Mouse (Mus musculus) cerebellum, adult 9-11 months (tissue): ENCODE measurements around the gene Mecom.

Experiments
- DNase-seq: peaks from one replicate; pipeline ENCODE4 v3.0.0; 2022

The Mecom gene

GRCm38 (mm10) chr3:30080827-30081226 lies 467.0 kb downstream of the Mecom start:
- DNase-seq, result no peak

GRCm38 (mm10) chr3:30076522-30076921 lies 471.3 kb downstream of the Mecom start:
- DNase-seq, result no peak

GRCm38 (mm10) chr3:30071271-30071670 lies 476.5 kb downstream of the Mecom start:
- no peak for DNase-seq

- DNase-seq, result no peak
These were observed 481.3 kb downstream of the Mecom start for GRCm38 (mm10) chr3:30066519-30066918.

GRCm38 (mm10) chr3:30060058-30060457 lies 487.8 kb downstream of the Mecom start:
- no peak for DNase-seq

GRCm38 (mm10) chr3:30059615-30060014 lies 488.2 kb downstream of the Mecom start:
- DNase-seq, result no peak

GRCm38 (mm10) chr3:30051287-30051686 lies 496.5 kb downstream of the Mecom start:
- no peak for DNase-seq

- DNase-seq, result no peak
These were observed 497.0 kb downstream of the Mecom start for GRCm38 (mm10) chr3:30050795-30051194.

GRCm38 (mm10) chr3:30048792-30049191 lies 499.0 kb downstream of the Mecom start:
- DNase-seq, result no peak

GRCm38 (mm10) chr3:30048157-30048556 lies 499.7 kb downstream of the Mecom start:
- no peak for DNase-seq

- no peak for DNase-seq
These were observed 504.3 kb downstream of the Mecom start for GRCm38 (mm10) chr3:30043525-30043924.

- no peak for DNase-seq
These were observed 509.3 kb downstream of the Mecom start for GRCm38 (mm10) chr3:30038545-30038944.

GRCm38 (mm10) chr3:30019961-30020360 lies 527.8 kb downstream of the Mecom start:
- DNase-seq, result no peak

- DNase-seq, result no peak
These were observed 528.4 kb downstream of the Mecom start for GRCm38 (mm10) chr3:30019411-30019810.

GRCm38 (mm10) chr3:30018202-30018601 lies 529.6 kb downstream of the Mecom start:
- DNase-seq, result no peak

GRCm38 (mm10) chr3:30016766-30017165 lies 531.0 kb downstream of the Mecom start:
- no peak for DNase-seq

- peak; percentile 9 for DNase-seq
These were observed 532.7 kb downstream of the Mecom start for GRCm38 (mm10) chr3:30014962-30015660.

- no peak for DNase-seq
These were observed 533.5 kb downstream of the Mecom start for GRCm38 (mm10) chr3:30014279-30014678.

- DNase-seq, result no peak
These were observed 534.4 kb downstream of the Mecom start for GRCm38 (mm10) chr3:30013416-30013815.

- DNase-seq, result no peak
These were observed 535.0 kb downstream of the Mecom start for GRCm38 (mm10) chr3:30012666-30013365.

GRCm38 (mm10) chr3:30012150-30012549 lies 535.7 kb downstream of the Mecom start:
- peak; percentile 7 for DNase-seq

GRCm38 (mm10) chr3:30011712-30012111 lies 536.1 kb downstream of the Mecom start:
- no peak for DNase-seq

- DNase-seq, result no peak
These were observed 536.9 kb downstream of the Mecom start for GRCm38 (mm10) chr3:30010889-30011288.

- no peak for DNase-seq
These were observed 538.2 kb downstream of the Mecom start for GRCm38 (mm10) chr3:30009596-30009995.
